Mouse (Mus musculus): ENCODE measurements around the gene Ranbp17.
"Not testable (repeated sequence)": the region's sequence is repeated elsewhere in the genome, so short reads cannot be mapped to it uniquely, and the experiment has no call there.

Gene Ranbp17

DNA sequence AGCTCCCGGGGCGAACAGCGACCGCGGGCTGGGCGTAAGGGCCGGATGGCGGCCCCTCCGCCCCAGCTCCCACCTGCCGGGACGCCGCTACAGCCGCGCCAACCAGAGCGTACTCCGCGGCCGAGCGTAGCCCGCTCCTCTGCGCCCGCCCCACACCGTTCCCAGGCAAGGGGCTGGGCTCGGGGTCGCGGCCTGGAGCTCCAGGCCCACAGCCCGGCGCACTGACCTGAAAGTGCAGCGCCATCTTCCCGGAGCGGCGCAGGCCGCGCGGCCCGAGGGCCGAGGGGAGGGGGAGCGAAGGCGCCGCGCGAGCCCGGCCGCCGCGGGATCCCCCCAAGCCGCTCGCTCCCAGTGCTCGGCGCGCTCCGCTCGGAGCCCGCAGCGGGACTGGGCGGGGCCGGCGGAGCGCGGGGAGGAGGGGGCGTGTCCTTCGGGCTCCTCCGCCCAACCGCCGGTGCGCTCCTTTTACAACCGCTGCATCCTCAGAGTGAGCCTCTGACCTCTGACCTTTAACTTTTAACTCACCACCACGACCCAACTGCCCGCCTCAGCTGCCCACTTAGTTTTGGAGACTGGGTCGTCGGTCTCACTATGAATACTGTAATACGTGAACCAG is at the start of gene Ranbp17:
Gene Ranbp17 (minus strand): TSS at position 371 of the 616 bp plus-strand sequence.
- peak; percentile 6 to 24 for DNase-seq (ENCODE audit: low spot score in 2 of 2)

DNA sequence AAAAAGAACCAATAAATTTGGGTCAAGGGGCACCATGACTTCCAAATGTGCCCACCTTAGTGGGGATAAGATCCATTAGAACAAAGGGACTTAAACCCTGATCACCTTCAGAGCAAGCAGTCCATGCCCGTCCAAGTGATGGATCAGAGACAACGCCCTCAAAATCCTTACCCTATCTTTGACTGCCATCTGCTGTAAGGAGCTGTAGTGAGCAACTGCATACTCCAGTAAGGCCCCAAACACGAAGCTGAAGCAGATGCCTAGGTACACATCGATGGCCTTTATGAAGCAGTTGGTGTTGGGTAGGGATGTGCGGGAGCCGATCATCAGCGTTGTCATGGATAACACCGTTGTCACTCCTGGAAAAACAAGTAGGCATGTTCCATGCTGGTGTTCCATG is 40.6 kb upstream of the Ranbp17 start:
- DNase-seq (ENCODE audit: low spot score in 2 of 2): no peak

DNA sequence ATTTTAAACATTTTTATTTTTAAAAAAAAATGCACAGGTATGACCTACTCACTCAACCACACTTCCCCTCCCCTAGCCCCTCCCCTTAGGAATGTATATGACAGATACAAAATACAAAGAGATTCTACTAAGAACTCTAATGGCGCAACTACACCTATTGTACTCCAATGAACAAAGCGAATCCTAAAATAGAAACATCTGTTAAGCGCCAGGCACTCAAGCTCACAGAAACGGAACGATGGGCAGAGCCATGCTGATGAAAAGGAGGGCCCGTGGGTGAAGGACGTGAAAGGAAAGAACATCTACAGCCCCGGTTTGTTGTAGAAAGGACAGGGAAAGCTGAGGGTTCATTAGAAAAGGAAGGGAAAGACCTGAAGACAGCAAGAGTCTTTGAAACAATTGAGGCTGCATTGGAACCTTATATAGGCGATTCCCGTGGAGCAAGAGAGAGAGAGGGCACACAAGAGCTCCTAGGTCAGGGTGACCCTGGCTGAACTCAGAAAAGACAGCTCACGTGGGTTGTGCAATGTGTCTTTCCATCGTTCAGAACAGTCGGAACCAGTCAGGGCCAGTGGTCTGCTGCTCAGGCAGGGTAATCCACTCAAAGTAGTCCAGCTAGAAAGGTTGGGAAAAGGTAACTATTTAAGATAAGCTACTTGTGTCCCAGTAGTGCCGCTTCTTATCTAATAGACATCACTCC is 37.5 kb upstream of the Ranbp17 start:
- no peak for DNase-seq (ENCODE audit: low spot score in 2 of 2)

DNA sequence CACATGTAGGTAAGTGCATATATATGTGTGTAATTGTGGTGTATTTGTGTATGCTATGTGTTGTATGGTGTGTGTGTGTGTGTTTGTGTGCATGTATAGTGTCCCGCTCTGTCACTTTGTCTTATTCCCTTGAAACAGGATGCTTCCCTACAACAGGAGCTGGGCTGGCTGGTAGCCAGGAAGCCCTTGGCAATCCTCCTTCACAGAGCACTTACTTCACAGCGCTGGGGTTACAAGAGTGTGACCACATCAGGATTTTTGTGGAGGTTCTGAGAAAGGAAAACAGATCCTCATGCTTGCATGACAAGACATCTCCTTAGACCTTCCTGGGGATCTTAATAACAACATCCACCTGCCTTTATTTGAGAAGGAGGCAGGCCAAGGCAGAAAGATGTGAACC is 33.8 kb upstream of the Ranbp17 start:
- DNase-seq (ENCODE audit: low spot score in 2 of 2): no peak

DNA sequence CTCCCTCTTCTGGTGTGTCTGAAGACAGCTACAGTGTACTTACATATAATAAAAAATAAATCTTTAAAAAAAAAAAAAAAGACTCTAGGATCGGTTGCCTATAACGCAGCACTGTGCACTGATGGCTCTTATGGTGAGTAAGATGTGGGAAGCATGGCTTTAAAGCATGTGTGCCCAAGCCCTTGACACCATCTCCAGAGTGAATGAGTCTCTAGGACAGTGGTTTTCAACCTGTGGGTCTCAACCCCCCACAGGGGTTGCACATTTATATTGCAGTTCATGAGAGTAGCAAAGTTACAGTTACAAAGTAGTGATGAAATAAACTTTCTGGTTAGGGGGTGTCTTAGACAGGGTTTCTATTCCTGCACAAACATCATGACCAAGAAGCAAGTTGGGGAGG is 31.4 kb upstream of the Ranbp17 start:
- DNase-seq (ENCODE audit: low spot score in 2 of 2): no peak

DNA sequence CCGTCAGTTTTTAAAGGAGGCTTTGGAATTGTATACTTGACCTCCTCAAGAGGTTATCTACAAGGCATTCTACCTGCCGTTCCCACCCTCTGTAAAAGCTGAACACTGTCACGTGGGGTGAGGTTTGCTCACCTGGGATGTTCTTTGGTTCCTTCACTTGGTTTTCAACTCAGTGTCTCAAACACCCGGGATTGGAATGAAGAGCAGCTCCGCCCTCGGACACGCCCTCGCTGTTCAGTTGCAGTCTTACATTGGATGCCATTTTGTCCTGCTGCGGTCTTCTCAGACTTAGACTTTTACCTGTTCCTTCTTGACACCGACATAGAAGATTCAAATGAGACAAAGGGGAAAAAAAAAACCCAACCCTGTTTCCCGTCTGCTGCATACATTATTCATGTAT is 30.6 kb upstream of the Ranbp17 start:
- no peak for DNase-seq (ENCODE audit: low spot score in 2 of 2)

DNA sequence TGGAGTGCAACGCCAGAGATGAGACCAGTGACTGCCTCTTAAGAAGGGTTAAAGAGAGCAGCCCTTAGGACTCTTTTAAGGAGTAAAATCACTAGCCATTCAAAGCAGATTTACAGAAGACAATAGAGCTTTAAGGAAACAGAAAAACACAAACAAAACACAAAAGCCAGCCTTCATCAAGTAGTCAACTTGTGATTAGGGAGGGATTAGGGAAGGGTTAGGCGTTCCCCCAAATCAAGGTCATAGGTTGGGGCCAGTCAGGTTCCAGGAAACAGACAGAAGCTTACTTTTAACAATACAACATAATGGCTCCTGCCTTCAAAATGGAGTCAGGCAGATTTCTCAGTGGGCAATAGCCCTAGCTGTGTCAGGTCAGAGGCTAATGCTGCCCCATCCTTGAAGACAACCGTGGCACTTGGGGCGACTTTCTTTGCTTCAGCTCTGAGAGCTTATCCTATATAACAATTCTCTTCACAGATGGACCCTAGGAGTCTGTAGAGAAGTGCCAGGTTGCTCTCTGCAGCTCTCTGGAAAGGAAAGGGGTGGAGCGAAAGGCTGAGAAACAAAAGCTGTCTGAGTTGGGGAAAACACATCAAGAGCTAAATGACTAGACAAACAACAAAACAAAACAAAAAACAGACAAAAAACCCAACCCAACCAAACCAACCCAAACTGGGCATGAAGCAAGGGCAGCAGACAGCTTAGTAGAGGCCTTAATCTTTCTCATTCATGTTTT is 24.0 kb upstream of the Ranbp17 start:
- DNase-seq (ENCODE audit: low spot score in 2 of 2): no peak

DNA sequence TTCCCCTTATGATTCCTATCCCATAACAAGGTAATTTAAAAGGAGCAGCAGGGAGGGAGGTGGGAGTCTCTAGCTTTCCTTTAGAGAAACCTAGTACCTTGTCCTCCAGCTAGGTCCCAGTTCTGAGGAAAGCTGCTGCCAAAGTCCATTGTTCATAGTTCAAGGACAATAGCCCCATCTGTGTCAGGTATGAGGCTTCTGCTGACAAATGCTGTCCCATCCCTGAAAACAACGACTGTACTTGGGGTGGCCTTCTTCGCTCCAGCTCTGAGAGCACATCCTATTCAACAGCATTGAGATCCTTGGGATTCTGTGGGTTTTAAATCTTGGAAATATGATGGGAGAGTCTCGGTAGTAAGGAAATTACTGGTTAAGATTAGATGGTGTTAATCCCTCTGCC is 23.1 kb upstream of the Ranbp17 start:
- DNase-seq (ENCODE audit: low spot score in 2 of 2): no peak

DNA sequence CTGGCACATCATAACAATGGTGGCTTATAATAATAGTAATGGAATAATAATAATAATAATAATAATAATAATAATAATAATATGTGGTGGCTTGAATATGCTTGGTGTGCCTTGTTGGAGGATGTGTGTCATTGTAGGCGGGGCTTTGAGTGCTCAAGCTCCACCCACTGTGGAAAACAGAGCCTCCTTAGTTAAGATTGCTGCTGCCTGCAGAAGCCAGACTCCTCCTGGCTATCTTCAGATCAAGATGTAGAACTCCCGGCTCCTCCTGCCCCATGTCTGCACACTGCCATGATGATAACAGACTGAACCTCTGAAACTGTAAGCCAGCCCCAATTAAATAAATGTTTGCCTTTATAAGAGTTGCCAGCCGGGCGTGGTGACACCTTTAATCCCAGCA is 21.0 kb upstream of the Ranbp17 start:
- DNase-seq (ENCODE audit: low spot score in 2 of 2): no peak

DNA sequence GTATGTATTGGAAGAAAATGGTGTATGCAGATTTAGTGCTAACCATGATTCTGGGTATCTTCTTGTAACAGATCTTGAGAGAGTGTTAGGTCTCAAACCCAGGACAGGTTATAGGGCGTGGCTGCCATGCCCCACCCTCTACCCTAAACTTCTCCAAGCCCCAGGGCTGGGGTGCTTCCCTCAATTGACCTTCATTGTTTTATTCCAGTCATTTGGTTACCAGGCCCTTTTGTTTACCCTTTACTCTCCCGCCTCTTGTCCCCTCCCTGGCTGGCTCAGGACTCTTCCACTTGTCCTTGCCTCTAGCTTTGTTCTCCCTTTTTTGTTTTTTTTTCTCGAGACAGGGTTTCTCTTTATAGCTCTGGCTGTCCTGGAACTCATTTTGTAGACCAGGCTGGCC is 20.0 kb upstream of the Ranbp17 start:
- DNase-seq (ENCODE audit: low spot score in 2 of 2): no peak

DNA sequence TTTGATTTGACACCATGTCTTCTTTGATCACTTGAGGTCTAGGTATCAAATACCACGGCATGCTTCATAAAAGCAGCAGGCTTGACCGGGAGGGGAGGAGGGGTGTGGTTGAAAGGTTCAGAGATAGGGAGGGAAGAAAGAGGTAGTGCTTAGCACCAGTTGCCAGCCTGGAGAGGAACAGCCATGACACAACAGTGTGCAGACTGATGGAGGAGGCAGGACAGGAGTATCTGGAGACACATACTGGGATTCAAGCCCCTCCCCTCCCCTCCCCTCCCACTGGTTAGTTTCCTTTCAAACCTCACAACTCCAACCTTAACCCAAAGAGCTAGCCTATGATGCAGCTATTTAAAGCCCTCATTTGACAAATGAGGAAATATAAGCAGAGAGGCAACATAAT is 16.0 kb upstream of the Ranbp17 start:
- no peak for DNase-seq (ENCODE audit: low spot score in 2 of 2)

DNA sequence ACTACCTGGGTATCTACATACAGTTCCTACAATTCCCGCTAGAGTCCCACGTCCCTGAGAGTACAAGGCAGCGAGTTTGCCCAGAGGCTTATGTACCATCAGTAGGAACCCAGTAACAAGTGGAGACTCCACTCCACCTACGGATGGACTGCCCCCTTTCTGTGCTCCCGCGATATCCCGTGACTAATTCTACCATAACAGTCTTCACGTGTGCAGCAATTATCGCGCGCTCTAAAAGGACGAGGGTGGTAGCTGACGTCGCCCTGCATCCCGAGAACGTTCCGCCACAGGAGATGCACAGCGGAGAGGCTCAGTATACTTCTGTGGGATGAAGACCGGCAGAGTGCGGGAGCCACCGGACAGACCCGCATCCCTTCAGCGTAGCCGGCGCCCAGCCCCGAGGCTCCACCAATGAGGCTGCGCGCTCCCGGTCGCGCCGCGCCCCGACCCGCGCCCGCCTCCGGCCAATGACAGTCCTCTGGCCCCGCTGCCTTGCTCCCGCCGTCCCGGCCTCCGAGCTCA is 631 bp downstream of the Ranbp17 start:
- DNase-seq (ENCODE audit: low spot score in 2 of 2): peak; percentile 32 to 35

DNA sequence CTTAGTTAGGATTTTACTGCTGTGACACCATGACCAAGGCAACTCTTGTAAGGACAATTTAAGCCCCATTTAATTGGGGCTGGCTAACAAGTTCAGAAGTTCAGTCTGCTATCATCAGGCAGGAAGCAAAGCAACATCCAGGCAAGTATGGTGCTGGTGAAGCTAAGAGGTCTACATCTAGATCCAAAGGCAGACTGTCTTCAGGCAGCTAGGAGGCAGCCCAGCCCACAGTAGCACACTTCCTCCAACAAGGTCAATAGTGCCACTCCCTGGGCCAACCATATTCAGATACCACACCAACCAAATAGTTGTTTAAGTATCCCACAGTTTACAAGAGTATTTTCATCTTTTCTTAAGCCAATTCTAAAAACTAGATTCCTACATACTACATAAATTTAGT is 4.1 kb downstream of the Ranbp17 start:
- no peak for DNase-seq (ENCODE audit: low spot score in 2 of 2)

DNA sequence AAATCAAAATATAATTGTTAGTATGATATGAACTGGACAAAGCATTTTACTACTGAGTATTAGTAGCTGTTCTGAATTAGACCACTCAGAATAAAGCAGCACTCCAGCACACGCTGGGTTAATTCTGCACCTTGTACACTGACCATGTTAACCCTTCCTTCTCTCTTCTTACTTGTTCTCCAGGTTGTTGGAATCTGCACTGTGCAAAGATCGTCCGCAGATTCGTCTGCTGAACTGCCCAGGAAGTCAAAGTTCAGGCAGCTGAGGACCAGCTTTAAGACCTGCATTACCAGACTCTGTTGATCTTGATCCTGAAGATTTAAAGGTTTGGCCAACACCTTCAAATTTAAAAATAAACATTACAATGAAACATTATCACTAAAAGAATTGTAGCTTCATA is 27.8 kb downstream of the Ranbp17 start:
- DNase-seq (ENCODE audit: low spot score in 2 of 2): no peak

DNA sequence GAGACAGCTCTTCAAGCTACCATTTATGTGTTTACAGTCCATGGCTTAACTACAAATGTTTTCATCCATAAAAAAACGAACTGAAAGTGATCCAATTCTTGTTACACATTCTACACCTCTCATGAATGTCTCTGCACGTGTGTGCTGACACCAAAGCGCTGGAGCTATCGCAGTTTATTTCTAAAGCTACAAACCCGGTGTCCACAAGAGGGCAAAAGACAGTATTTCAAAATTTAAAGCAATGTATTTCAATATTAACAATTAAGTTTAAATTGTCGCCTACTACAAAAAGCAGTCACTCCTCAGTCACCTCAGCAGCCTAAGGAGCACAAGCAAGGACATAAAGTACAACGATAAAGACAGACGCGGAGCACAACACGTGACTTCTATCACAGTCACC is 33.1 kb downstream of the Ranbp17 start:
- no peak for DNase-seq (ENCODE audit: low spot score in 2 of 2)

DNA sequence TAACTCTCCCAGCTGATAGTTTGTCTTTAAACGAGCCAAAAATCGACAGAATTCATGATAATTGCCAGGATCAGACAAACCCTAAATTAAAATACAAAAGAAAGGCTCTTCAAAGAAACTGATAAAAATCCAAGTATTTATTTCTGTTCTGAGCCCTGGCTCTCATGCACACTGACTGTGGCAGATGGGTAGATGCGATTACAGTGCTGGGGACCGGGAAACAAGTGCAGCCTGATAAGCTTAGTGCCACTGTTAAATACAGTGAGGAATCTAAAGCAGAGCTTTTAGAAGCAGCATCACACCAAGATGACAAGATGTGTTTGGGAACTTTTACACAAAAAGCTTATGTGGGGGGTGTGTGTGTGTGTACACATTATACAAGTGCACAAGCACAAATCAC is 34.3 kb downstream of the Ranbp17 start:
- DNase-seq (ENCODE audit: low spot score in 2 of 2): no peak

DNA sequence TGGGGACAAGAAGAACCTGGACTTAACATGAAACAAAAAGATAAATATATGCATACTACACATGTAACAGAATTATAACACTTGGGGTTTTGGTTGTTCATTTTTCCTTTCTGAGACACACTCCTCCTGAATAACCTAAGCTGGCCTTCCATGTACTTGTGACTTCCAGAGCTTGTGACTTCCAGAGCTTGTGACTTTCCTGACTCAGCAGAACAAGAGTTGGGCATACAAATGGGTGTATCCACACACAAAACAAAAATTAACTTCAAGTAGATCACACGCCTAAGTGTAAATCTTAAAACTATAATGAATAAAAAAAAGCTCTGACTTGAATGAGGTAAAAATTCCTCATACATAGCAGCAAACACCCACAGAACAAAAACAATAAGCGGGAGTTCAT is 36.9 kb downstream of the Ranbp17 start:
- no peak for DNase-seq (ENCODE audit: low spot score in 2 of 2)

DNA sequence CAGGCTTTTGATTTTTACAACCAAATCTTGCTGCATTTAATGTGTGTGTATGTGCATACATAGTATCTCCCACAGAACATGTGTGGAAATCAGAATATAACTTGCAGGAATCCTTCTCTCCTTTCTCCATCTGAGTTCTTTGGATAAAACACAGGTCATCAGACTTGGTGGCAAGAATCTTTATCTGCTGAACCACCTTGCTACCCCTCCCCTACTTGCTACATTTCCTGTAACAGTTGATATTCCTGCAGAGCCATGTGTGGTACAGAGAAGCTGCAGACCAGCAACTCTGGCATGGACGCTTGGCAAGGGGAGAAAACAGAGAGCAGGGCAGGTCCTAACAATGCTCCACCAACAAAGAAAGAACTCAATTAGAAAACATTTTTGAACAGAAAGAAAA is 52.4 kb downstream of the Ranbp17 start:
- DNase-seq (ENCODE audit: low spot score in 2 of 2): no peak

DNA sequence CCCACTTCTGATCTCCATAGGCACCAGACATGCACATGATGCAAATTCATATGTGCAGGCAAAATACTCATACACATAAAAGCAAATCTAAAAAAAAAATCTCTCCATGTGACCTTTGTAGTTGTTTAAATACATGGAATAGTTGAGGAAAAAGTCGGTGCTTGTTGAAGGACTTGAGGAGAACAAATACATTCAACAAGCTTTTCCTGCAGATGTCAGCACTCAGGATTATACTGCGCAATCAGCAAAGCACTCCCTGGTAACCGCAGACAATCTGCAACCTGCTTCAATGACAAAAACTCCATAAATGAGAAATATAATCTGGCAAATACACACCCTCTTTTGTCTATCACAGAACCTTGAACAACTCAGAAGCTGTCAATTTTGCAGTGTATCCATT is 59.5 kb downstream of the Ranbp17 start:
- DNase-seq (ENCODE audit: low spot score in 2 of 2): no peak

DNA sequence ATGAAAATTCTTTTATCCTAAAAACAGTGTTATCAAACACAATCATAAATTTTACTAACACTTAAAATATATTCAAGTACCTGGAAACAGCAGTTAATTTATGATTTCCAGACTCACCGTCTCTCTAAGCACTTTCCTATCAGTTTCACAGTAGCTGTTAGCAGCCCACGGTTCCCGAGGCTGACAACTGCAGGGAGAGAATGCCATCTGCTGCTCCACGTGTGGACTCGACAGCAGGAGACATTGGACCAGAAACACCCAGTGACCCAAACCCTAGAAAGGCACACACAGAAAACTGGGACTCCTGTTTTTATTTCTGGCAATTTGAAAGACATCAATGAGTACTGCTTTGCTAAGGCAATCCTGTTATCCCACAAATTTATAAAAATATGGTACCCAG is 79.7 kb downstream of the Ranbp17 start:
- no peak for DNase-seq (ENCODE audit: low spot score in 2 of 2)

DNA sequence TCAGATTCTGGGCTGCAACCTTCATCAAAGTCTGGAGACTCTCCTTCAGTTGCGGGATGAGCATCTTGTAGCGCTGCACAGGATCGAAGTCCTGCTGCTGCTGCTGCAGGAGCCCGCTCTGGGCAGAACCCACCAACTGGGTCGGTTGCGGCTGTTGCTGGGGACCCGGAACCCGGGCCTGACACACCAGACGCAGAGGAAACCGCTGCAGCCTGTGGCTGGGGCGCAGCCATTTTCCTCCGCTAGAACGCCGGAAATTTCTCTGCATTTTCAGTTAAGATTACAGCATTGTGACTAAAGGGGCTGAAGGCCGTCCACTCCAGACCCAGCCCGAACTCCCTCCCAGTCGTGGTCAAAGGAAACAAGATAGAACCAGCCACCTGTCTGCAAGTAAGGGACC is 85.3 kb downstream of the Ranbp17 start:
- not testable (repeated sequence) for DNase-seq (ENCODE audit: low spot score in 2 of 2)

DNA sequence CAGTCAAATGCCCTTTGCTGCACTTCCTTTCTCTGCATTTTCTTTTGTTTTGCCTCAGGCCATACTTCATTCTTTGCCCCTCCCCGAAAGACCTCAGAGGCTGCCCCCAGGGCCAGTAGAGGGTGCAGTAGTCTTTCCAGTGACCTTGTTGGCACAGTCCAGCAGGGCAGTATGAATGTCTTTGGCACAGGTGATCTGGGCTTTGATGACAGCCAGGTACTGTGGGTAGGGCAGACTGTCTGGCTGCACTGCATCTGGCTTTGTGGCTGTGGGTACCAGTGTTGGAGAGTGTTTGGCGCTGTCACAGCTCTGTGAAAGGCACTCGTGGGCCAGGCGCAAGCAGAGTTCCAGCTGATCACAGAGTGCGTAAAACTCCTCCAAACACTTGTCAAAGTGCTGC is 85.8 kb downstream of the Ranbp17 start:
- DNase-seq (ENCODE audit: low spot score in 2 of 2): not testable (repeated sequence)

DNA sequence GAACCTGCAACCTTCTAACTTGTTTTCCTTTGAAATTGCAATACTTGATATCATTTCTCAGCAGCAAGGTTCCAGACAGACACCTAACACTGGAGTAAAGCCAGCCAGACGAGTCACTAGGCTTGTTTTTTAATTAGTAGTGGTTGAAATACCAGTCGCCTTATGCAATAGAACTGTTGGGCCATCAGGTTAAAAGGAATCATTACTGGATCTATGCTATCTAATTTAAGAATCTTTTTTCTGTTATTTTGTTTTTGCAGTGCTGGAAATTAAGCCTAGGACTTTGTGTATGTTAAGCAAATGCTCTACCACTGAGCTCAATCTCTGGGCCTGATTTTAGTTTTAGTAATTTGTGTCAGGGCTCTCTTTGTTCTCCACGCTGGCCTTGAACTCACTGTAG is 91.3 kb downstream of the Ranbp17 start:
- DNase-seq (ENCODE audit: low spot score in 2 of 2): no peak
